Mouse (Mus musculus): ENCODE data around the gene Lmntd2.

DNA sequence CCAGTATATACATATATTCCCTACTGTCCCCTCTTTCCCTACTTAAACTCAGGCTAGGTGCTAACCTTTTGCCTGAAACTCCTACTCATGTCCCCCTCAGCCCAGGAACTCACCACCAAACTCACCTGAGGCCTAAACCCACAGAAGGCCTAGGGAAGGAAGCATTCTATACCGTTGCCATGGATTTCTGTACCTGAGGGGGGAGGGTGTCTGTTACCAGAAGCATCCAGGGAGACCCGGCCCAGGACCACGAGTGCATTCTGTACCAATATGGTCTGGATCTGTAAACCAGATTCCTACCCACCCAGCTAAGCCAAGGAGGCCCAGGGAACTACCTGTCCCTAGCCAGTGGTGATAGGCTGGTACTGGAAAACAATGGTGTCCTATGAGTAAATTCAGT, 430 bp upstream of the Lmntd2 start:
- TF ChIP-seq CTCF (IDR thresholded peaks at IDR 0.05; ENCODE audit: control insufficient read depth, insufficient read depth, insufficient replicate concordance, low read depth, low read length) (no peak), POLR2A (IDR thresholded peaks at IDR 0.05; ENCODE audit: control insufficient read depth, low read depth, low read length) (no peak)

Data from testis, adult 2 months (tissue).